In genomic region chr1:86879547-86879946, GRCm38 (mm10) we compare ENCODE assay signal across 16 mouse cellular contexts.
"Had no signal": no experiment of that assay in that cellular context is flagged by ENCODE, and none has a peak within 500 bp of the region (broad histone marks: within the 10 kb centered on the region; RNA-seq: fewer than 3 reads in every experiment).

No protein-coding gene starts in this region.

- H3K4me3 ChIP-seq: limb, embryonic 13.5 days; limb, embryonic 15.5 days; megakaryocyte, embryonic 14.5 days; midbrain, embryonic 13.5 days; midbrain, embryonic 15.5 days; neural tube, embryonic 12.5 days; stomach, embryonic 15.5 days had no signal

- DNase-seq: lung, embryonic 14.5 days; lung, postnatal 14 days; lung, postnatal 36 days; right cerebral cortex, postnatal 14 days; thymus, adult 2 months; thymus, postnatal 25 days had no signal

- H3K9ac ChIP-seq: limb, embryonic 13.5 days; limb, embryonic 15.5 days; lung, embryonic 14.5 days; midbrain, embryonic 13.5 days; midbrain, embryonic 15.5 days; neural tube, embryonic 12.5 days; stomach, embryonic 15.5 days had no signal

- H3K27ac ChIP-seq: limb, embryonic 13.5 days; limb, embryonic 15.5 days; macrophage; midbrain, embryonic 13.5 days; midbrain, embryonic 15.5 days; neural tube, embryonic 12.5 days; stomach, embryonic 15.5 days; stomach, postnatal 0 days had no signal

- H3K4me1 ChIP-seq: limb, embryonic 13.5 days; limb, embryonic 15.5 days; megakaryocyte, embryonic 14.5 days; midbrain, embryonic 13.5 days; midbrain, embryonic 15.5 days; neural tube, embryonic 12.5 days; stomach, embryonic 15.5 days had no signal

- H3K4me2 ChIP-seq: limb, embryonic 13.5 days; limb, embryonic 15.5 days; lung, embryonic 14.5 days; midbrain, embryonic 11.5 days; midbrain, embryonic 13.5 days; midbrain, embryonic 15.5 days; neural tube, embryonic 12.5 days; stomach, embryonic 15.5 days had no signal

- H3K27me3 ChIP-seq: limb, embryonic 13.5 days; limb, embryonic 15.5 days; megakaryocyte, embryonic 14.5 days; midbrain, embryonic 13.5 days; midbrain, embryonic 15.5 days; neural tube, embryonic 12.5 days; stomach, embryonic 15.5 days had no signal

- H3K9me3 ChIP-seq: limb, embryonic 13.5 days; limb, embryonic 15.5 days; megakaryocyte, embryonic 14.5 days; midbrain, embryonic 13.5 days; midbrain, embryonic 15.5 days; neural tube, embryonic 12.5 days; stomach, embryonic 15.5 days had no signal

- ATAC-seq: midbrain, embryonic 13.5 days; midbrain, embryonic 15.5 days had no signal
